Mouse (Mus musculus): Measurements from ENCODE around the gene Ypel1.

DNA sequence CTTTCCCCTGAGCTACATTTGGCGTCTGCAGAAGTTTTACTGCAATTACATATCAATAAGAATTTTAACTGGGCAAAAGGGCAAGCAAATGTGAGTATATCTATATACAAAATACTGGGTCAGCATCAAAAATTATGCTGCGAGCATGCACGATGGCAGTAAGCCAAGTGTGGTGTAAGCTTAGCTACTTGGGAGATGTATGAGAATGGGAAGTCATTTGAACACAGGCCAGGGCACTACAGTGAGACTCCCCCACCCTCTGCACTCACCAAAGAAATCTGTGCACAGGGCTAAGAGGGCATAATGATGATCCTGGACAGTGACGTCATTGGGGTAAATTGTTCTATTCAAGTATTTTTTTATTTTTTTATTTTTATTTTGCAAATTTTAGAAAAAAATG, 35.1 kb downstream of the Ypel1 start:
- TF ChIP-seq ETS1 (IDR thresholded peaks at IDR 0.05; ENCODE audit: low read depth, low read length) = no peak
- no peak for TF ChIP-seq ZNF384 (IDR thresholded peaks at IDR 0.05; ENCODE audit: low read depth, low read length)
- no peak for TF ChIP-seq CTCF (IDR thresholded peaks at IDR 0.05 in 2 of 3, conservative IDR thresholded peaks at IDR 0.05 in 1 of 3; ENCODE audit: control insufficient read depth in 1 of 3, insufficient read depth in 1 of 3, low read depth in 2 of 3, low read length in 3 of 3, poor library complexity in 1 of 3, severe bottlenecking in 1 of 3)
- TF ChIP-seq POLR2AphosphoS2 (IDR thresholded peaks at IDR 0.05; ENCODE audit: low read length) = no peak
- TF ChIP-seq MAX (IDR thresholded peaks at IDR 0.05; ENCODE audit: low read length) = no peak

Data from MEL (cell line).